Mouse (Mus musculus) gastrocnemius, postnatal 14 days (tissue): ENCODE measurements around the gene Nusap1. TPM values are rescaled to one million over a fixed set of nuclear protein-coding genes. Genes with fewer than 3 reads are reported as not detected.
A peak's percentile ranks its signal among the peaks of the same experiment; 100 is the strongest.
"Not testable (repeated sequence)": the region's sequence is repeated elsewhere in the genome, so short reads cannot be mapped to it uniquely, and the experiment has no call there.

ENCODE experiments used
- DNase-seq: peaks from one replicate; pipeline ENCODE4 v3.0.0; 2021; ENCODE audit warnings: mixed read lengths
- intact Hi-C: fragments of 180-260 bp; cut with DNase I; formaldehyde crosslinking; loops from one replicate; pipeline ENCODE4 v1.15.1; 2025; ENCODE audit warnings: low total_unique reads
- total RNA-seq, 2 experiments: library from RNA; stranded (reverse); gene quantifications; 2 replicates each; pipeline ENCODE4 v1.2.3; 2021

The Nusap1 gene
- total RNA-seq, 2 experiments from 2014 or later = 3.1 TPM

GRCm38 (mm10) chr2:119621302-119621701 lies 3.2 kb downstream of the Nusap1 start:
- no peak for DNase-seq
- intact Hi-C loops = no loop called here

GRCm38 (mm10) chr2:119636781-119637180 lies 18.7 kb downstream of the Nusap1 start:
- intact Hi-C loops = no loop called here
- DNase-seq = no peak

GRCm38 (mm10) chr2:119641214-119641912 lies 23.3 kb downstream of the Nusap1 start:
- intact Hi-C loops = no loop called here

GRCm38 (mm10) chr2:119644254-119644653 lies 26.2 kb downstream of the Nusap1 start:
- intact Hi-C loops = no loop called here

More at GRCm38 (mm10) chr2:119641214-119641912, 23.3 kb downstream of the Nusap1 start:
- no peak for DNase-seq

GRCm38 (mm10) chr2:119662220-119663182 lies 44.4 kb downstream of the Nusap1 start, which contains the start of gene Ndufaf1:
TSS of gene Ndufaf1 (minus strand) at chr2:119662827.
- intact Hi-C loops = no loop called here
- peak; percentile 76 for DNase-seq

More at GRCm38 (mm10) chr2:119644254-119644653, 26.2 kb downstream of the Nusap1 start:
- no peak for DNase-seq

GRCm38 (mm10) chr2:119665744-119666143 lies 47.6 kb downstream of the Nusap1 start:
- DNase-seq, intact Hi-C loops: not testable (repeated sequence)

- intact Hi-C loops = no loop called here
- DNase-seq = no peak
Measured at GRCm38 (mm10) chr2:119669010-119669409, 50.9 kb downstream of the Nusap1 start.

GRCm38 (mm10) chr2:119674525-119675214 lies 56.6 kb downstream of the Nusap1 start, which contains the start of gene Rtf1:
TSS of gene Rtf1 (plus strand) at chr2:119675068.
- intact Hi-C loops = no loop called here

GRCm38 (mm10) chr2:119675215-119675784 lies 57.2 kb downstream of the Nusap1 start:
- intact Hi-C loops = no loop called here
- peak; percentile 60 for DNase-seq

More at GRCm38 (mm10) chr2:119674525-119675214, 56.6 kb downstream of the Nusap1 start, which contains the start of gene Rtf1:
- peak; percentile 97 for DNase-seq

- intact Hi-C loops = no loop called here
- DNase-seq = no peak
Measured at GRCm38 (mm10) chr2:119675831-119676230, 57.7 kb downstream of the Nusap1 start.

GRCm38 (mm10) chr2:119683706-119684105 lies 65.6 kb downstream of the Nusap1 start:
- DNase-seq = no peak
- intact Hi-C loops = no loop called here

- no peak for DNase-seq
- intact Hi-C loops = no loop called here
Measured at GRCm38 (mm10) chr2:119692003-119692701, 74.1 kb downstream of the Nusap1 start.

- no peak for DNase-seq
- intact Hi-C loops = no loop called here
Measured at GRCm38 (mm10) chr2:119694826-119695225, 76.7 kb downstream of the Nusap1 start.

- intact Hi-C loops = no loop called here
- no peak for DNase-seq
Measured at GRCm38 (mm10) chr2:119696111-119696510, 78.0 kb downstream of the Nusap1 start.

- intact Hi-C loops = no loop called here
- DNase-seq = no peak
Measured at GRCm38 (mm10) chr2:119698472-119698871, 80.4 kb downstream of the Nusap1 start.

- intact Hi-C loops = no loop called here
Measured at GRCm38 (mm10) chr2:119699962-119700361, 81.9 kb downstream of the Nusap1 start.

More at GRCm38 (mm10) chr2:119699962-119700361, 81.9 kb downstream of the Nusap1 start:
- DNase-seq = no peak
